Mouse (Mus musculus) forebrain, postnatal 0 days (tissue): ENCODE results near the gene 9630041A04Rik. TPM values are rescaled to one million over a fixed set of nuclear protein-coding genes. Genes with fewer than 3 reads are reported as not detected.

Experiments
- ATAC-seq: fragments of 200-750 bp; cut with Nextera tagmentation; 2 replicates; pipeline ENCODE4 v1.8.0; 2017; ENCODE audit warnings: mild to moderate bottlenecking, moderate library complexity
- DNase-seq: peaks from one replicate; pipeline ENCODE4 v3.0.0-alpha.2; 2015
- H3K27ac ChIP-seq: fragments of 300-500 bp; sonication (generic); 2 replicates; pipeline ENCODE4 v1.5.1; 2014; ENCODE audit warnings: low read depth, mild to moderate bottlenecking, antibody characterized with exemption, low read length, moderate library complexity, mixed read lengths
- H3K27me3 ChIP-seq: fragments of 300-500 bp; sonication (generic); 2 replicates; pipeline ENCODE4 v1.6.1; 2014; ENCODE audit warnings: mild to moderate bottlenecking, low read length, mixed read lengths; ENCODE audit not compliant: insufficient read depth
- H3K36me3 ChIP-seq: fragments of 300-500 bp; sonication (generic); 2 replicates; pipeline ENCODE4 v1.6.1; 2014; ENCODE audit warnings: mild to moderate bottlenecking, moderate library complexity; ENCODE audit not compliant: insufficient read depth
- H3K4me1 ChIP-seq: fragments of 300-500 bp; sonication (generic); 2 replicates; pipeline ENCODE4 v1.6.1; 2014; ENCODE audit warnings: antibody characterized with exemption; ENCODE audit not compliant: insufficient read depth
- H3K4me2 ChIP-seq: fragments of 300-500 bp; sonication (generic); 2 replicates; pipeline ENCODE4 v1.6.1; 2014; ENCODE audit warnings: low read depth, mild to moderate bottlenecking, moderate library complexity
- H3K4me3 ChIP-seq: fragments of 300-500 bp; sonication (generic); 2 replicates; pipeline ENCODE4 v1.5.1; 2014; ENCODE audit warnings: low read depth, low read length, mixed read lengths
- H3K9ac ChIP-seq: fragments of 300-500 bp; sonication (generic); 2 replicates; pipeline ENCODE4 v1.6.1; 2014; ENCODE audit warnings: mild to moderate bottlenecking
- H3K9me3 ChIP-seq: fragments of 300-500 bp; sonication (generic); 2 replicates; pipeline ENCODE4 v1.6.1; 2016; ENCODE audit warnings: low read length
- CTCF ChIP-seq: sonication (generic); IDR thresholded peaks from 2 replicates; pipeline ENCODE4 v1.5.1; 2016; ENCODE audit warnings: antibody characterized with exemption, control low read depth, low read depth
- WGBS: fragments of 180-500 bp; shearing (Covaris S2); extraction: QIAGEN DNeasy Blood & Tissue Kit; methylation state at CpG from one replicate; pipeline ENCODE4 v1.1.7; 2014; 5-methylcytosine and 5-hydroxymethylcytosine counted together
- polyA plus RNA-seq: library from polyadenylated mRNA; unstranded; fragments of >200 nt; fragmentation: Nextera tagmentation; extraction: Ambion mirVana; gene quantifications from 2 replicates; pipeline ENCODE4 v1.2.1, GENCODE M21; 2015
- total RNA-seq: library from RNA; depleted of rRNA; stranded (reverse); fragments of >200 nt; gene quantifications from 2 replicates; pipeline ENCODE4 v1.2.3, GENCODE M21; 2014

9630041A04Rik gene
- total and polyA plus RNA-seq, 2 experiments from 2014 or later = not detected

- H3K9ac ChIP-seq = no peak overlapping the region
- no peaks in the 10 kb centered on the region for H3K27me3 ChIP-seq
- DNase-seq (peak; percentile 66), ATAC-seq (peak; percentile 90)
- H3K27ac ChIP-seq = no peak overlapping the region
- no peak overlapping the region for H3K4me3 ChIP-seq
- 26% methylated on average over 5 of the region's 5 CpGs for WGBS
- no peak overlapping the region for H3K4me2 ChIP-seq
- no peak for TF ChIP-seq CTCF
- H3K36me3 ChIP-seq = peaks cover 3% of the 10 kb centered on the region; the same call in 1 of the 2 replicates
- no peaks in the 10 kb centered on the region for H3K9me3 ChIP-seq
- no peaks in the 10 kb centered on the region for H3K4me1 ChIP-seq
These were observed 77.4 kb downstream of the 9630041A04Rik start for GRCm38 (mm10) chr9:101939006-101939405.

GRCm38 (mm10) chr9:101940182-101940581, 78.5 kb downstream of the 9630041A04Rik start:
- ATAC-seq (no peak), DNase-seq (no peak)
- TF ChIP-seq CTCF = no peak
- no peak overlapping the region for H3K9ac ChIP-seq
- no peak overlapping the region for H3K4me2 ChIP-seq
- H3K27me3 ChIP-seq = no peaks in the 10 kb centered on the region
- H3K36me3 ChIP-seq = peaks cover 3% of the 10 kb centered on the region; the same call in 1 of the 2 replicates
- no peak overlapping the region for H3K27ac ChIP-seq
- WGBS = 79% methylated on average over 3 of the region's 3 CpGs
- H3K9me3 ChIP-seq = no peaks in the 10 kb centered on the region
- no peak overlapping the region for H3K4me3 ChIP-seq
- no peaks in the 10 kb centered on the region for H3K4me1 ChIP-seq

GRCm38 (mm10) chr9:101942058-101942669, 80.5 kb downstream of the 9630041A04Rik start:
- no peak overlapping the region for H3K4me2 ChIP-seq
- H3K4me3 ChIP-seq = no peak overlapping the region
- DNase-seq = no peak
- no peaks in the 10 kb centered on the region for H3K4me1 ChIP-seq
- TF ChIP-seq CTCF = no peak
- H3K9ac ChIP-seq = no peak overlapping the region
- ATAC-seq = no peak
- no peaks in the 10 kb centered on the region for H3K9me3 ChIP-seq
- peaks cover 3% of the 10 kb centered on the region; the same call in 1 of the 2 replicates for H3K36me3 ChIP-seq
- no peaks in the 10 kb centered on the region for H3K27me3 ChIP-seq
- H3K27ac ChIP-seq = no peak overlapping the region
- WGBS = 88% methylated on average over 9 of the region's 9 CpGs

GRCm38 (mm10) chr9:101945326-101945725, 83.7 kb downstream of the 9630041A04Rik start:
- H3K4me1 ChIP-seq = no peaks in the 10 kb centered on the region
- no peaks in the 10 kb centered on the region for H3K36me3 ChIP-seq
- 39% methylated on average over 7 of the region's 7 CpGs for WGBS

GRCm38 (mm10) chr9:101945814-101946213, 84.2 kb downstream of the 9630041A04Rik start:
- Histone ChIP-seq H3K4me1 (no peaks in the 10 kb centered on the region), H3K27me3 (no peaks in the 10 kb centered on the region), H3K9ac (no peak overlapping the region), H3K9me3 (no peaks in the 10 kb centered on the region), H3K27ac (no peak overlapping the region), H3K4me2 (no peak overlapping the region), H3K36me3 (no peaks in the 10 kb centered on the region), H3K4me3 (no peak overlapping the region)
- no peak for DNase-seq
- WGBS = 92% methylated on average over 4 of the region's 4 CpGs
- TF ChIP-seq CTCF = no peak
- no peak for ATAC-seq

More at GRCm38 (mm10) chr9:101945326-101945725, 83.7 kb downstream of the 9630041A04Rik start:
- H3K4me3 ChIP-seq = no peak overlapping the region
- no peak overlapping the region for H3K27ac ChIP-seq
- peak; percentile 32; the same call in 1 of the 2 replicates for ATAC-seq
- H3K4me2 ChIP-seq = no peak overlapping the region
- H3K9me3 ChIP-seq = no peaks in the 10 kb centered on the region
- no peak for DNase-seq
- no peaks in the 10 kb centered on the region for H3K27me3 ChIP-seq
- H3K9ac ChIP-seq = no peak overlapping the region
- no peak for TF ChIP-seq CTCF

- no peak overlapping the region for H3K9ac ChIP-seq
- TF ChIP-seq CTCF = no peak
- H3K9me3 ChIP-seq = no peaks in the 10 kb centered on the region
- DNase-seq (no peak), ATAC-seq (no peak; the same call in 1 of the 2 replicates)
- no peak overlapping the region for H3K4me3 ChIP-seq
- no peaks in the 10 kb centered on the region for H3K27me3 ChIP-seq
- H3K4me2 ChIP-seq = no peak overlapping the region
- H3K36me3 ChIP-seq = no peaks in the 10 kb centered on the region
- no peaks in the 10 kb centered on the region for H3K4me1 ChIP-seq
- no peak overlapping the region for H3K27ac ChIP-seq
- 10% methylated on average over 3 of the region's 3 CpGs for WGBS
These were observed 88.5 kb downstream of the 9630041A04Rik start for GRCm38 (mm10) chr9:101950101-101950500.

- ATAC-seq (no peak), DNase-seq (no peak)
- TF ChIP-seq CTCF = no peak
- H3K27me3 ChIP-seq = no peaks in the 10 kb centered on the region
- H3K4me2 ChIP-seq = no peak overlapping the region
- WGBS = 70% methylated on average over 4 of the region's 4 CpGs
- no peak overlapping the region for H3K4me3 ChIP-seq
- H3K9me3 ChIP-seq = no peaks in the 10 kb centered on the region
- no peaks in the 10 kb centered on the region for H3K36me3 ChIP-seq
- no peak overlapping the region for H3K27ac ChIP-seq
- H3K9ac ChIP-seq = no peak overlapping the region
- no peaks in the 10 kb centered on the region for H3K4me1 ChIP-seq
These were observed 92.9 kb downstream of the 9630041A04Rik start for GRCm38 (mm10) chr9:101954529-101954928.
